Mouse (Mus musculus): ENCODE measurements at regions not wholly inside any gene's neighbourhood (a gene's known extent, or its start where the extent isn't known, plus 50 kb on each side); places are given as distances from the start of the nearest gene placed in this dataset.

DNA sequence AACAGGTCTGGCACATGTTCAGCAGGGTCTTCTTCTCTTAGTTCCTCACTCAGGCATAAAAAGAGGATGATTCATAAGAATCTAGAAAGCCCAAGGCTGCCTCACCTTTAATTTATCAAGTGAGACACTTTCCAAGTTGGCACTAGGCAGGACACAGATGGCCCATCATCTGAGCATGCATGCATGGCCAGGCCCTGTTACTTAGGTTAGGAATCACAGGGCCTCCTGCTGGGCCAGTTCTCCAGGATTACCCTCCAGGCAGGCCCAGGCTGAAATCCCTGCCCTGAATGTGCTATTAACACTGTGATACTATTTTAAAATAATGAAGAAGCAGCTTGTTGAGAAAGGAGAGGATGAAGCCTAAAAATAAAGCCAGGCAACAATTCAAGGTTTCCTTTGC, 304.5 kb downstream of the Elavl2 start:
- Histone ChIP-seq H3K36me3 (replicated peaks; ENCODE audit: control insufficient read depth, insufficient read depth, low read depth) (no peaks in the 10 kb centered on the region), H3K9ac (replicated peaks) (no peak overlapping the region), H3K27ac (no peak overlapping the region), H3K27me3 (ENCODE audit: control insufficient read depth, insufficient read depth, low read length) (no peaks in the 10 kb centered on the region), H3K9me3 (ENCODE audit: control insufficient read depth, low read length) (no peaks in the 10 kb centered on the region), H3K4me3 (ENCODE audit: insufficient read depth in 1 of 2, low read depth in 2 of 2, low read length in 2 of 2) (no peak overlapping the region), H3K4me2 (ENCODE audit: low read depth) (no peak overlapping the region), H3K4me1 (replicated peaks; ENCODE audit: control insufficient read depth in 2 of 2, insufficient read depth in 2 of 2, low read length in 1 of 2) (no peaks in the 10 kb centered on the region)
- ATAC-seq (ENCODE audit: insufficient read depth), result no peak
- DNase-seq (ENCODE audit: low read depth in 3 of 3, low spot score in 3 of 3), result no peak
- TF ChIP-seq CTCF (IDR thresholded peaks at IDR 0.05; ENCODE audit: low read depth) (no peak), EP300 (IDR thresholded peaks at IDR 0.05; ENCODE audit: low read depth) (no peak)

DNA sequence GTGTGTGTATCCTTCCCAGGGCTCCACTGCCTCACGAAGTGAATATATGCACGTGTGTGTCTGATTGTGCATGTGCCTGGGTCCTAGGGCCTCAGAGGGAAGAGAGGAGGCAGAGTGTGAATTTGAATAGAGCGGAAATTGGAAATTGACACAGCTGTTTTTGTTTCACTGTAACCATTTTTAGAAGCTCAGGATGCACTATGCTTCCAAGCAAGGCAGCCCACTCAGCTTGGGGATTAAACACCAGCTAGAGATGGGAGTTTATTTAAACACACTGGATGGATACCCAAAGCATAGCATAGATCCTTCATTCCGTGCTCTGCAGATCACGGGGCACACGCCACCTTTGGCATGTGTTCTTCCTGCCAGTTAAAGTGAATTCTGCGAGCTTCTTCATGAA, 306.2 kb downstream of the Elavl2 start:
- Histone ChIP-seq H3K4me3 (ENCODE audit: insufficient read depth in 1 of 2, low read depth in 2 of 2, low read length in 2 of 2) (no peak overlapping the region), H3K9me3 (ENCODE audit: control insufficient read depth, low read length) (no peaks in the 10 kb centered on the region), H3K4me2 (ENCODE audit: low read depth) (no peak overlapping the region), H3K36me3 (replicated peaks; ENCODE audit: control insufficient read depth, insufficient read depth, low read depth) (no peaks in the 10 kb centered on the region), H3K27ac (no peak overlapping the region), H3K9ac (replicated peaks) (no peak overlapping the region), H3K27me3 (ENCODE audit: control insufficient read depth, insufficient read depth, low read length) (no peaks in the 10 kb centered on the region), H3K4me1 (replicated peaks; ENCODE audit: control insufficient read depth in 2 of 2, insufficient read depth in 2 of 2, low read length in 1 of 2) (no peaks in the 10 kb centered on the region)
- TF ChIP-seq EP300 (IDR thresholded peaks at IDR 0.05; ENCODE audit: low read depth) (no peak), CTCF (IDR thresholded peaks at IDR 0.05; ENCODE audit: low read depth) (no peak)
- no peak for DNase-seq (ENCODE audit: low read depth in 3 of 3, low spot score in 3 of 3)
- ATAC-seq (ENCODE audit: insufficient read depth), result no peak
- 68% methylated on average over 7 of the region's 7 CpGs for WGBS (ENCODE audit: insufficient replicate concordance)

DNA sequence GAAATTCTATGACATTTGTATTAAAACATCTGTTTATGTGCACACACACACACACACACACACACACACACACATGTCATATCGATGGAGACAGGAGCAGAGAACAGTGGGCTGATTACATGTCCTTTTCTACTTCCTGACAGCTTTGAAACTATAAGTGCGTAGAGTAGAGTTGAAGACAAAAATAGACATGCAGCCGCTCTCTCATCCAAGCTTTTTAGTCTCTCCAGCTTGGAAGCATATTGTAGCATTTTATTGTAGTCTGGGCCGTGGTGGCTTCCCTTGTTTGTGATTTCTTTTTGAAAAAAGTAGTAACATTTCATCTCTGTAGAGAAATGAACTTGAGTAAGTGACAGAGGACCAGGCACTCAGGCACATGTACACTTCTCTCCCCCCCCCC, 306.7 kb downstream of the Elavl2 start:
- DNase-seq (ENCODE audit: low read depth in 3 of 3, low spot score in 3 of 3), result no peak
- no peak overlapping the region for H3K4me3 ChIP-seq (ENCODE audit: insufficient read depth in 1 of 2, low read depth in 2 of 2, low read length in 2 of 2)
- WGBS (ENCODE audit: insufficient replicate concordance), result 59% methylated on average over 4 of the region's 4 CpGs
- no peak for TF ChIP-seq EP300 (IDR thresholded peaks at IDR 0.05; ENCODE audit: low read depth)
- TF ChIP-seq CTCF (IDR thresholded peaks at IDR 0.05; ENCODE audit: low read depth), result no peak
- H3K36me3 ChIP-seq (replicated peaks; ENCODE audit: control insufficient read depth, insufficient read depth, low read depth), result no peaks in the 10 kb centered on the region
- no peaks in the 10 kb centered on the region for H3K4me1 ChIP-seq (replicated peaks; ENCODE audit: control insufficient read depth in 2 of 2, insufficient read depth in 2 of 2, low read length in 1 of 2)
- no peak overlapping the region for H3K4me2 ChIP-seq (ENCODE audit: low read depth)
- no peak for ATAC-seq (ENCODE audit: insufficient read depth)
- no peaks in the 10 kb centered on the region for H3K9me3 ChIP-seq (ENCODE audit: control insufficient read depth, low read length)
- H3K9ac ChIP-seq (replicated peaks), result no peak overlapping the region
- H3K27me3 ChIP-seq (ENCODE audit: control insufficient read depth, insufficient read depth, low read length), result no peaks in the 10 kb centered on the region
- H3K27ac ChIP-seq, result no peak overlapping the region

DNA sequence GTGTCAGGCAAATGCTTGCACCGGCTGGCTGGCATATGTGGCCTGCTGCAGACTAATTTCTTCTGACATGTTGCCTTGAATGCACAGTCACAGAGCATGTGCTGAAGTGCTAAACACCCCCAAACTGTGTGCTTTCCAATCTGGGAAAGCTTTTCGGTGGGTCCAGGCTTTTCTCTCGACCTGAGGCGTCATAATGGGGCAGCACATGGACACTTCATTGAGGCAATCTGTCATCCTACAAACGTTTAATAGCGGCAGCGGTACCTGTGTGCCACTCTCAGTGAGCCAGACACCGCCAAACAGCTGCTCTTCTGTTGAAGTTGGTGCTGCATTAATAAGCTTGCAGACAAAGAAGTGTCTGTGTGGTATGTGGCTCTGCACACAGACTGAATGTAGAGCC, 308.3 kb downstream of the Elavl2 start:
- H3K9ac ChIP-seq (replicated peaks), result no peak overlapping the region
- 67% methylated on average over 8 of the region's 8 CpGs for WGBS (ENCODE audit: insufficient replicate concordance)
- H3K27me3 ChIP-seq (ENCODE audit: control insufficient read depth, insufficient read depth, low read length), result no peaks in the 10 kb centered on the region
- H3K9me3 ChIP-seq (ENCODE audit: control insufficient read depth, low read length), result no peaks in the 10 kb centered on the region
- DNase-seq (ENCODE audit: low read depth in 3 of 3, low spot score in 3 of 3), result no peak
- no peak for ATAC-seq (ENCODE audit: insufficient read depth)
- H3K36me3 ChIP-seq (replicated peaks; ENCODE audit: control insufficient read depth, insufficient read depth, low read depth), result no peaks in the 10 kb centered on the region
- H3K4me2 ChIP-seq (ENCODE audit: low read depth), result no peak overlapping the region
- no peak overlapping the region for H3K4me3 ChIP-seq (ENCODE audit: insufficient read depth in 1 of 2, low read depth in 2 of 2, low read length in 2 of 2)
- no peak overlapping the region for H3K27ac ChIP-seq
- no peak for TF ChIP-seq CTCF (IDR thresholded peaks at IDR 0.05; ENCODE audit: low read depth)
- TF ChIP-seq EP300 (IDR thresholded peaks at IDR 0.05; ENCODE audit: low read depth), result no peak
- no peaks in the 10 kb centered on the region for H3K4me1 ChIP-seq (replicated peaks; ENCODE audit: control insufficient read depth in 2 of 2, insufficient read depth in 2 of 2, low read length in 1 of 2)

DNA sequence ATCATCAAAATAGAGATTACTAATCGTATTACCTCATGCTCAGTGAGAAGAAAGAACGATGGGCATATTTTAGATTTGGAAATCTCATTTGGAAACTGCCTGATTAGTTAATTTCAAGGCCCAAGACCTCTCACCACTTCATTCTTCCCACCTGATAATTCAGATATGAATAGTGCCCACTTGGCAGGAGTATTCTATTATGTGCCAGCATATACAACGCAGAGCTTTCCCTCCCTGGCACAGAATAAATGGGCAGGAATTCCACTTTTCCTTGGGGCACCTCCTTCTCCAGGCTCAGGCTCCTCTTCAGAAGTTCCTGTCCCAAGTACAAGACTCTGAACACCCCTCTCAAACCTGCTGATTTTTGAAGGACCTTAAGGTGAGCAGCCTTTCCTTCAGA, 308.7 kb downstream of the Elavl2 start:
- DNase-seq (ENCODE audit: low read depth in 3 of 3, low spot score in 3 of 3) (no peak), ATAC-seq (ENCODE audit: insufficient read depth) (no peak)
- Histone ChIP-seq H3K27ac (no peak overlapping the region), H3K36me3 (replicated peaks; ENCODE audit: control insufficient read depth, insufficient read depth, low read depth) (no peaks in the 10 kb centered on the region), H3K27me3 (ENCODE audit: control insufficient read depth, insufficient read depth, low read length) (no peaks in the 10 kb centered on the region), H3K4me3 (ENCODE audit: insufficient read depth in 1 of 2, low read depth in 2 of 2, low read length in 2 of 2) (no peak overlapping the region), H3K4me2 (ENCODE audit: low read depth) (no peak overlapping the region), H3K9me3 (ENCODE audit: control insufficient read depth, low read length) (no peaks in the 10 kb centered on the region), H3K4me1 (replicated peaks; ENCODE audit: control insufficient read depth in 2 of 2, insufficient read depth in 2 of 2, low read length in 1 of 2) (no peaks in the 10 kb centered on the region), H3K9ac (replicated peaks) (no peak overlapping the region)
- WGBS (ENCODE audit: insufficient replicate concordance), result 62% methylated on average over 3 of the region's 3 CpGs
- TF ChIP-seq CTCF (IDR thresholded peaks at IDR 0.05; ENCODE audit: low read depth) (no peak), EP300 (IDR thresholded peaks at IDR 0.05; ENCODE audit: low read depth) (no peak)

DNA sequence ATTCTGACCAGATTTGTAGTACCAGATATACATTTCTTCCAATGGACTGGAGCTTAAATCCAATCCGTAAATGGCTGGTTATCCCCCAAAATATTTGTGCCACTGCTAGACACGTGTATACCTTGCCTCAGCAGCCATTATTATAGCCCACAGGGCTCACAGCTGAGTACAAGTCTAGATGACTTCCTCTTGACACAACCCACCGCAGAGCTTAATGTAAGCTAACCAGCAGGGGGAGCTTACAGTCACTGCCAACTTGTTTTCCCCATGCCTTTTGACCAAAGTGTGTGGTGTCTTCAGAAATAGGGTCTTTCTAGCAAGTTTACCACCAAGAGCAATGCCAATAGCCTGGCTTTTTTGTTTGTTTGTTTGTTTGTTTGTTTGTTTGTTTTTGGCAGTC, 316.6 kb downstream of the Elavl2 start:
- Histone ChIP-seq H3K9me3 (ENCODE audit: control insufficient read depth, low read length) (no peaks in the 10 kb centered on the region), H3K4me2 (ENCODE audit: low read depth) (no peak overlapping the region), H3K36me3 (replicated peaks; ENCODE audit: control insufficient read depth, insufficient read depth, low read depth) (no peaks in the 10 kb centered on the region), H3K4me1 (replicated peaks; ENCODE audit: control insufficient read depth in 2 of 2, insufficient read depth in 2 of 2, low read length in 1 of 2) (no peaks in the 10 kb centered on the region), H3K27ac (no peak overlapping the region), H3K9ac (replicated peaks) (no peak overlapping the region), H3K4me3 (ENCODE audit: insufficient read depth in 1 of 2, low read depth in 2 of 2, low read length in 2 of 2) (no peak overlapping the region), H3K27me3 (ENCODE audit: control insufficient read depth, insufficient read depth, low read length) (no peaks in the 10 kb centered on the region)
- ATAC-seq (ENCODE audit: insufficient read depth) (no peak), DNase-seq (ENCODE audit: low read depth in 3 of 3, low spot score in 3 of 3) (no peak)
- TF ChIP-seq EP300 (IDR thresholded peaks at IDR 0.05; ENCODE audit: low read depth) (no peak), CTCF (IDR thresholded peaks at IDR 0.05; ENCODE audit: low read depth) (0 out of 2 replicates have a peak, but pooled peaks have one; percentile 8)
- 40% methylated on average over 3 of the region's 3 CpGs for WGBS (ENCODE audit: insufficient replicate concordance)

All from liver, embryonic 14.5 days (tissue).